Mouse (Mus musculus) midbrain, embryonic 14.5 days (tissue): ENCODE results near the gene Pus10. TPM values are rescaled to one million over a fixed set of nuclear protein-coding genes. Genes with fewer than 3 reads are reported as not detected.

ENCODE experiments used
- ATAC-seq: fragments of 200-750 bp; cut with Nextera tagmentation; 2 replicates; pipeline ENCODE4 v1.8.0; 2017; ENCODE audit warnings: moderate number of reproducible peaks, moderate library complexity; ENCODE audit not compliant: low FRiP score, low TSS enrichment
- DNase-seq: peaks from one replicate; pipeline ENCODE4 v3.0.0-alpha.2; 2015
- H3K27ac ChIP-seq: fragments of 300-500 bp; sonication (generic); replicated peaks from 2 replicates; pipeline ENCODE4 v1.5.1; 2014; ENCODE audit warnings: mild to moderate bottlenecking, low read depth, low read length, moderate library complexity
- H3K27me3 ChIP-seq: fragments of 300-500 bp; sonication (generic); 2 replicates; pipeline ENCODE4 v1.6.1; 2014; ENCODE audit warnings: low read length, control low read depth, mixed read lengths; ENCODE audit not compliant: control insufficient read depth, insufficient read depth
- H3K36me3 ChIP-seq: fragments of 300-500 bp; sonication (generic); 2 replicates; pipeline ENCODE4 v1.6.1; 2014; ENCODE audit warnings: low read length, control low read depth; ENCODE audit not compliant: control insufficient read depth, insufficient read depth
- H3K4me1 ChIP-seq: fragments of 300-500 bp; sonication (generic); 2 replicates; pipeline ENCODE4 v1.6.1; 2014; ENCODE audit warnings: mild to moderate bottlenecking, antibody characterized with exemption, low read length, control low read depth; ENCODE audit not compliant: control insufficient read depth, insufficient read depth
- H3K4me2 ChIP-seq: fragments of 300-500 bp; sonication (generic); 2 replicates; pipeline ENCODE4 v1.6.1; 2014; ENCODE audit warnings: mild to moderate bottlenecking, low read length, moderate library complexity
- H3K4me3 ChIP-seq: fragments of 300-500 bp; sonication (generic); replicated peaks from 2 replicates; pipeline ENCODE4 v1.5.1; 2014; ENCODE audit warnings: low read depth, low read length
- H3K9ac ChIP-seq: fragments of 300-500 bp; sonication (generic); replicated peaks from 2 replicates; pipeline ENCODE4 v1.6.1; 2014; ENCODE audit warnings: mild to moderate bottlenecking, low read length, moderate library complexity
- H3K9me3 ChIP-seq: fragments of 300-500 bp; sonication (generic); 2 replicates; pipeline ENCODE4 v1.6.1; 2016; ENCODE audit warnings: low read length, control low read depth, mixed read lengths; ENCODE audit not compliant: control insufficient read depth
- WGBS: fragments of 180-500 bp; shearing (Covaris S2); extraction: QIAGEN DNeasy Blood & Tissue Kit; methylation state at CpG from one replicate; pipeline ENCODE4 v1.1.7; 2014; 5-methylcytosine and 5-hydroxymethylcytosine counted together
- polyA plus RNA-seq: library from polyadenylated mRNA; unstranded; fragments of >200 nt; fragmentation: Nextera tagmentation; extraction: Ambion mirVana; gene quantifications from 2 replicates; pipeline ENCODE4 v1.2.1, GENCODE M21; 2014

Gene Pus10
- polyA plus RNA-seq, 1 experiment from 2014 or later: 14.3 TPM

DNA sequence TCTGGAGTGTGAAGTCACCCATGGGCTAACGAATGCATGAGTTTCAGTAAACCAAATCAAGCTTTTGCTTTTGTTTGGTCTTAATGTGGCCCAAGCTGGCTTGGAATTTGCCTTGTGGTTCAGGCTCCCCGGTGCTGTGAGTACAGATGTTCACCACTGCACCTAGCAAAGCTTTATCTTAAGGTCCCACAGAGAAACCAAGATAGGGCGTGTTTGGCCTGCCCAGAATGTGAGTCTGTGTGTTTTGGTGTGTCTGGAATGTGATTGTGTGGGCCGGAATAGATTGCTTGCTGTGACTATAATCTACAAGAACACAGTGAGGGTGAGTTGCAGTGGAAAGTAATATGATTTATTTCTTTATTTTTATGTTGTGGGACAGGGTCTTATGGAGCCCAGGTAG is 64.6 kb downstream of the Pus10 start:
- Histone ChIP-seq H3K9me3 (no peaks in the 10 kb centered on the region), H3K4me2 (no peak overlapping the region), H3K36me3 (peaks cover 62% of the 10 kb centered on the region), H3K27ac (no peak overlapping the region), H3K27me3 (no peaks in the 10 kb centered on the region), H3K4me3 (no peak overlapping the region), H3K9ac (no peak overlapping the region), H3K4me1 (no peaks in the 10 kb centered on the region)
- 94% methylated on average over 4 of the region's 4 CpGs for WGBS
- no peak for ATAC-seq
- no peak for DNase-seq

DNA sequence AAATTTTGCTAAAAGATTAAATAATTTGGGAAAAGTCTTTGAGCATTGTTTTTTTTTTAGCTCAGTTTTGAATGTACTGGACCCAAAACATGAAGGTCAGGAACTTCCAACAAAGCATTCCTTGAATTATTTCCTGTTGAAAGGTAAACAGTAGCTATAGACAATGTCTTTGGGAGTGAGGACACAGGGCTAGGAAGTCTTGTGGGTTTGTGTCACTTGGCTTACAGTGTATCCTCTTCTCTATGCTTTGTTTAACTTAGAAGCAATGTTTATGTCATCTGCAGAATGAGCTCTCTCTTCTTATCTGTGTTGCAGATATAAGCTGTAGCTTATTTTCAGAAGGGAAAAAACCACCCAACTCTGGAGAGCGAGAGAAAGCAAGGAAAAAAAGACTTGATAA is 67.4 kb downstream of the Pus10 start:
- ATAC-seq (no peak), DNase-seq (no peak)
- Histone ChIP-seq H3K9ac (no peak overlapping the region), H3K4me1 (no peaks in the 10 kb centered on the region), H3K27me3 (no peaks in the 10 kb centered on the region), H3K36me3 (peaks cover 36% of the 10 kb centered on the region), H3K4me2 (no peak overlapping the region), H3K4me3 (no peak overlapping the region), H3K27ac (no peak overlapping the region), H3K9me3 (no peaks in the 10 kb centered on the region)
- WGBS: 97% methylated on average over 1 of the region's 1 CpGs

DNA sequence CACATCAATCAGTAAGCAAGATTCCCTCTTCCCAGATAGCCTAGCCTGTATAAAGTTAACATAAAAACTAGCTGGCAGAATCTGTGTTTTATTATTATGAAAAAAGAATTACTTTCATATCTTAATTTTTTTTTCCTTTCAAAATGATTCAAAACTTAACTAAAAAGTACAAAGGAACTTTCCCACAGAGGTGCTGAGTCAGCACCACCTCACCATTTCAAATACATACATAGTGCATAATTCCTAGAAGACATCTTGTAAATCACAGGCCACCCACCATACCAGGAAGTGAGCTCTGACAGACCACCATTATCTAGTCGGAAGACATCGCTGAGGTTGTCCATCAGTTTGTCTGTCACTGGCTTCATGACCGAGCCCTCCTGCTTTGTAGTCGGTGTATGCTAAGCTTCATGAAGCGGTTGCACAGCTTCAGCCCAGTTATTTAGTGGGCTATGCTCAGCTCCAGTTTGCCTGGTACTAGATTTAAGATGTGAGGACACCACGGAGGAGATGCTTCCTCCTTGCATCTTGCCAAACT is 69.3 kb downstream of the Pus10 start:
- Histone ChIP-seq H3K36me3 (peaks cover 19% of the 10 kb centered on the region), H3K4me2 (no peak overlapping the region), H3K4me1 (no peaks in the 10 kb centered on the region), H3K27me3 (no peaks in the 10 kb centered on the region), H3K4me3 (no peak overlapping the region), H3K9me3 (no peaks in the 10 kb centered on the region), H3K27ac (no peak overlapping the region), H3K9ac (no peak overlapping the region)
- 93% methylated on average over 6 of the region's 6 CpGs for WGBS
- no peak for ATAC-seq
- DNase-seq: no peak

DNA sequence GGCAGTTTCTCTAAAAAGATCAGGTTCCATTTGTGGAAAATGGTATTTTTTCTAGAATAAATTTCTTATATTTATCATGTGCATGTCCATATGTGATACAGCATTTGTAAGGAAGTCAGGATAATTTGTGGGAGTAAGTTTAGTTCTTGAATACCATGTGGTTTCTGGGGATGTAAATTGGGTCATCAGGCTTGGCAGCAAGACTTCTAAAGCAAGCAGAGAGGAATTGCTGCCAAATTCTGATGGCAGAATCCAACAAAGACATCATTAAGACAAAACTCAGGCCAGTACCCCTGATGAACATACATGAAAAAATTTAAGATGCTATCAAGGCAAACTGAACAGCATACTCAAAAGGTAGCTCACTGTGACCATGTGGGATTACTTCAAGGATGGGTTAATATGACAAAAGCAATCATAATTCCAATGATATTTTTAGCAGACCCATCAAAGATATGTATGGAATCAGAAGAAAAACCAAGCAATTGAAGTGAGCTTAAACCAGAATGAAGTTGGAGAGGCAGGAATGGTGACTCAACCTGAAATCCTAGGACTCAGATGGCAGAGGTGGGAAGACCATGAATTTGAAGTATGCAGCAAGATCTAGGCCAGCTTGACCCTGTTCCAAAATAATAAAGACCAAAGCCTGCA is 70.5 kb downstream of the Pus10 start:
- no peak for ATAC-seq
- no peaks in the 10 kb centered on the region for H3K4me1 ChIP-seq
- H3K36me3 ChIP-seq: peaks cover 10% of the 10 kb centered on the region
- no peak for DNase-seq
- no peak overlapping the region for H3K27ac ChIP-seq
- no peaks in the 10 kb centered on the region for H3K27me3 ChIP-seq
- H3K9ac ChIP-seq: no peak overlapping the region
- no peaks in the 10 kb centered on the region for H3K9me3 ChIP-seq
- H3K4me2 ChIP-seq: no peak overlapping the region
- H3K4me3 ChIP-seq: no peak overlapping the region

DNA sequence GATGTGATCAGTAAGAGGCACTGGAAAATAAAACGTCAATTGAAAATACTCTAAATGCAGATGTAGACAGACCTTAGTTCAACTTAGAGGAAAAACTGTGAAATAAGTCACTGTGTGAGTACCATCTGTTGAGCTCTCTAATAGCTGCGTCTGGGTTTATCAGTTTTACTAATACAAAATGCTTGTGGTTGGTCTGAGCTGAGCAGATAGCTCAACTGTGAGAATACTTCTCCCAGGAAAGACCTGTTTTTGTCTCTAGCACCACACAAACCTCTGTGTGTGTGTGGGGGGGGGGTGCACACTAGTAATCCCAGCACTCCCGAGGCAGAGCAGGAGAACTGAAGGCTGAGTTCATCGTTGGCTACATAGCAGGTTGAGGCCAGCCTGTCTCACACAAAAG is 75.4 kb downstream of the Pus10 start:
- H3K4me2 ChIP-seq: no peak overlapping the region
- DNase-seq: no peak
- H3K36me3 ChIP-seq: no peaks in the 10 kb centered on the region
- WGBS: 68% methylated on average over 4 of the region's 4 CpGs
- no peaks in the 10 kb centered on the region for H3K4me1 ChIP-seq
- H3K27me3 ChIP-seq: no peaks in the 10 kb centered on the region
- H3K9ac ChIP-seq: no peak overlapping the region
- H3K4me3 ChIP-seq: no peak overlapping the region
- no peak for ATAC-seq
- H3K9me3 ChIP-seq: no peaks in the 10 kb centered on the region
- H3K27ac ChIP-seq: no peak overlapping the region

DNA sequence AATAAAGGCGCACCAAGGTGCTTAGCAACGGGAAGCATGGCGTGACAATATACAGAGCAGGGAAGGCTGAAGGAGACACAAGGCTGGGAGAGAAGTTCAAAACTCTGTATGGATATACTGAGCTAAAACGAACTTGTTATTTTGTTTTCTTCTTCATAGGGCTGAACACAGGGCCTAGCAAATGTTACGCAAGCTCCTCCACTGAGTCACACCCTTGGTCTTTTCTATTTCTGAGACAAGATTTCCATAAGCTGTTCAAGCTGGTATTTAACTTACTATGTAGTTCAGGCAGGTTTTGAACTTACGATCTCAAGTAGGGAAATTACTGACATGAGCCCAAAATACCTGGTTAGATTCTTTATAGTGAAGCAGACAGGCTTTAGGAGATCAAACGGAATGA is 75.9 kb downstream of the Pus10 start:
- Histone ChIP-seq H3K4me1 (no peaks in the 10 kb centered on the region), H3K4me3 (no peak overlapping the region), H3K27ac (no peak overlapping the region), H3K9me3 (no peaks in the 10 kb centered on the region), H3K27me3 (no peaks in the 10 kb centered on the region), H3K4me2 (no peak overlapping the region), H3K36me3 (no peaks in the 10 kb centered on the region), H3K9ac (no peak overlapping the region)
- WGBS: 94% methylated on average over 7 of the region's 7 CpGs
- DNase-seq: no peak
- ATAC-seq: no peak

DNA sequence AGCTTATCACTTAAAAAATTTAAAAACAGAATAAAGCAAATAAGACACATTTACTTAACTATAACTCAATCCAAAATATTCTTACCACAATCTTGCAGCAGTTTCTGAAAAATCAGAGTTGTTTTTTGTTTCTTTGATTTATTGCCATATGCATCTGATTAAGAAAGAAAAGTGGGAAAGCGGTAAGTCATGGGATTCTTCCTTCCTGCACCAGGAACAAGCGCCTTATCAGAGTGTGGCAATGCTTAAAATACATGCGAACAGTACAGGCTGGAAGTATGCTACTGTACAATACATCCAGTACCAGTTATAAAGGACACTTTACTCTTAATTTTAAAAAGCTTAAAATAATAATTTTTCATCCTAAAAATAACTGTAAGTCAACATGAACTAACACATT is 78.9 kb downstream of the Pus10 start:
- 97% methylated on average over 3 of the region's 3 CpGs for WGBS
- Histone ChIP-seq H3K27me3 (no peaks in the 10 kb centered on the region), H3K4me2 (no peak overlapping the region), H3K36me3 (no peaks in the 10 kb centered on the region), H3K4me1 (no peaks in the 10 kb centered on the region), H3K27ac (no peak overlapping the region), H3K4me3 (no peak overlapping the region), H3K9me3 (no peaks in the 10 kb centered on the region), H3K9ac (no peak overlapping the region)
- no peak for ATAC-seq
- no peak for DNase-seq

DNA sequence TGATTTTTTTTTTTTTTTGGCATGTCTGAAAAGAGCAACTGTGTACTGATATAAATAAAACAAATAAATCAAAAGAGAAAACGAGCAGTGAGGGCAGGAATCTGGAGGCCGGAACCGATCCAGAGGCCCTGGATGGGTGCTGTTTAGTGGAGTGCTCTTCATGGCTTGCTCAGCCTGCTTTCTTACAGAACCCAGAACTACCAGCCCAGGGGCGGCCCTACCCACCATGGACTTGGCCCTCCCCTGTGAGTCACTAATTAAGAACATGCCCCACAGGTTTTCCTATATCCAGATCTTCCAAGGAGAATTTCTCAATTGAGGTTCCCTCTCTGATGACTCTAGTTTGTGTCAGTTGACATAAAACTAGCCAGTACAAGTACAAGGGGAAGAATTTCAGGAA is 80.6 kb downstream of the Pus10 start:
- no peak for ATAC-seq
- DNase-seq: no peak
- Histone ChIP-seq H3K36me3 (no peaks in the 10 kb centered on the region), H3K9ac (no peak overlapping the region), H3K4me2 (no peak overlapping the region), H3K4me1 (no peaks in the 10 kb centered on the region), H3K9me3 (no peaks in the 10 kb centered on the region), H3K27me3 (no peaks in the 10 kb centered on the region), H3K27ac (no peak overlapping the region), H3K4me3 (no peak overlapping the region)
- WGBS: 85% methylated on average over 4 of the region's 4 CpGs

DNA sequence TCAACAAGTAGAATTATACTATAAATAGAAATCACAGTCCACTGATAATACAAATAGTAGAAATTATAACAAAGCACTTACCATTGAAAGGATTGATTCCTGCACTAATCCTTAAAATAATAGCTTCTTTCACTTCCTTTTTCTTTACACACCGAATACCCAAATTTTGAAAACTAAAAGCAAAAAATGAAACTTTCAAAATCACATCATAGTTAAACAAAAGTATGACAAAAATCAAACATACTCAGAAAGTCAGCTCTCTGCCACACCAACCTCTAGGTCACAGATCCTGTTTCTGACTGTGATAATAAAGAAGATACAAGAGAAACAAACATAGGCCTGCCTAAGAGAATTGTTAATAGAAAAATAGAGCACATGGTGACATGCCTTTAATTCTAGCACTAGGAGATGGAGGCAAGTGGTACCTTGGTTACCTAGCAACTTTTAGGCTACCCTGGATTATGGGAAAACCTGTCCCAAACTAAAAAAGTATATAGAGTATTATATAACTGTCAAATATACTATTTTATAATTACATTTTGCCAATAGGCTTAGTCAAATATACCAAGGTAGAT is 87.7 kb downstream of the Pus10 start:
- H3K4me2 ChIP-seq: no peak overlapping the region
- 92% methylated on average over 1 of the region's 1 CpGs for WGBS
- no peaks in the 10 kb centered on the region for H3K36me3 ChIP-seq
- H3K4me1 ChIP-seq: no peaks in the 10 kb centered on the region
- DNase-seq (no peak), ATAC-seq (no peak)
- H3K27me3 ChIP-seq: no peaks in the 10 kb centered on the region
- H3K9ac ChIP-seq: no peak overlapping the region
- H3K4me3 ChIP-seq: no peak overlapping the region
- no peaks in the 10 kb centered on the region for H3K9me3 ChIP-seq
- no peak overlapping the region for H3K27ac ChIP-seq
